Mouse (Mus musculus) A20 (cell line): ENCODE data around the gene Prss35.
A peak's percentile ranks its signal among the peaks of the same experiment; 100 is the strongest.

Source experiments
- DNase-seq: peaks from one replicate; pipeline ENCODE4 v3.0.0-alpha.2; 2011; ENCODE audit warnings: low read depth, low spot score

Prss35 gene

DNA sequence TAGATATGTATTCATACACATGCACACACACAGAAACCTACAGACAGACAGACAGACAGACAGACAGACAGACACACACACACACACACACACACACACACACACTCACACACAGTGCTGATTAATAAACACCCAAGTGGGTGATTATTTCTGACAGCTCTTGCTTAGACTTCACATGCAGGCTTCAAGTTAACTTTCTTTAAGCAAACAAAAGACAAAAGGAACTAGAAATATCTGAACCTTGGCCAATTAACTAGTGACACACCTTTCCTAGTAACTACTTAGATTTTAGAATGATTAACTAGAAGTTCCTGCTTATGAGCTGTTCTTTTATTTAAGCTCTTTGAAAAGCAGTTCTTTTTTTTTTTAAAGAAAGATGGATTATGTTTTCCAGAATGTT lies 9.1 kb upstream of the Prss35 start:
- no peak for DNase-seq

GRCm38 (mm10) chr9:86734795-86735194 lies 8.7 kb upstream of the Prss35 start:
- DNase-seq, result no peak

GRCm38 (mm10) chr9:86736991-86737390 lies 6.5 kb upstream of the Prss35 start:
- no peak for DNase-seq

DNA sequence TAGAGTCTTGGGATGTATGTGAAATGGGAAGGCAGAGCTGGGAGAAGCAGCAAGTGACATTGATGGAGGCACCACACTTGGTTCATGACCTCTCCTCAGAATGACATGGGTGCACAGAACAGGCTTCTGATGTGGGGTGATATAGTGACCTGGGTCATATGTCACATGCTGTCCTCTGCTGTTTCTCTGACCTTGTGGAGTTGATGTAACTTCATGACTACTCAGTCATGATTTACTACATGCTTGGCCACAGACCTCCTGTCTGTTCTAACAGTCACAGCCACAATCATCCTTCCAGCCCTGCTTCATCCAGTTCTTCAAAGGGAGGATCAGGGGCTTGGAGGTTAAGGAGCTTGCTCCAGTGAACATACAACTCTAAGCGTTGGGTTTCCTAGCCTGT lies 5.4 kb upstream of the Prss35 start:
- no peak for DNase-seq

DNA sequence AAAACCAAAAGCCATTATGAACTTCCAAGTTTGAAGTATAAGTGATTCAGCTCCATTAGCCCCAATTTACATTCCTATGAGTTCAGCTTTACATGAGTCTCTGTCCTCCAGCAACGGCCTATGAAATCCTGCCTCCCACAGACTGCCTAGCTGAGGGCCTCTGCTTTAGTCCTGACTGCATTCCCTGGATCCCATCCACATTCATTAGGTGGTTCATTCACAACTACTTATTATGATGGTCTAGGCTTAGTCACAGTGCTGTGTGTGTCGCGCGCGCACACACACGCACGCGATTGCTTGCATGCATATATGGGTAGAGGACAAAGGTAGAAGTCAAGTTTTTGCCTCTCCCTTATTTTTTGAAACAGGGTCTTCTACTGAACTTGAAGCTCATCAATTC lies 4.6 kb upstream of the Prss35 start:
- DNase-seq, result no peak

DNA sequence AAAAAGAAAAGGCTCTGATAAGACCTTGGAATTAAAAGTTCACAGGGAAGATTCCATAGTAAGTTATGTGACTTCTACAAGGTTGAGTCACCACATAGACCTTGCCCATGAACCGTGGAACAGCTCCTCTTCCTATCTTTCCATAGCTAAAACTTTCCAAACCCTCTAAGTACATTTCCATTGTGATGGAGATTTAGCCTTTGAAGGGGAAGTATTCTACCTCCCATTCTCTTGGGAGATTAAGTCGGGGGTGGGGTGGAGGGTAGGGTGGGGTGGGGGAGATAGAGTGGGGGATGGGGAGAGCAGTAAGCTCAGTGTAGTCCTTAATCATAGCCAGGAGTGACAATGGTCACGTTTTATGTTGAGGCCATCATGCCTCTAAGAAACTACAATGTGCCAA lies 3.5 kb upstream of the Prss35 start:
- DNase-seq, result no peak

- DNase-seq, result no peak
Observed at GRCm38 (mm10) chr9:86744041-86744440, 592 bp downstream of the Prss35 start.

DNA sequence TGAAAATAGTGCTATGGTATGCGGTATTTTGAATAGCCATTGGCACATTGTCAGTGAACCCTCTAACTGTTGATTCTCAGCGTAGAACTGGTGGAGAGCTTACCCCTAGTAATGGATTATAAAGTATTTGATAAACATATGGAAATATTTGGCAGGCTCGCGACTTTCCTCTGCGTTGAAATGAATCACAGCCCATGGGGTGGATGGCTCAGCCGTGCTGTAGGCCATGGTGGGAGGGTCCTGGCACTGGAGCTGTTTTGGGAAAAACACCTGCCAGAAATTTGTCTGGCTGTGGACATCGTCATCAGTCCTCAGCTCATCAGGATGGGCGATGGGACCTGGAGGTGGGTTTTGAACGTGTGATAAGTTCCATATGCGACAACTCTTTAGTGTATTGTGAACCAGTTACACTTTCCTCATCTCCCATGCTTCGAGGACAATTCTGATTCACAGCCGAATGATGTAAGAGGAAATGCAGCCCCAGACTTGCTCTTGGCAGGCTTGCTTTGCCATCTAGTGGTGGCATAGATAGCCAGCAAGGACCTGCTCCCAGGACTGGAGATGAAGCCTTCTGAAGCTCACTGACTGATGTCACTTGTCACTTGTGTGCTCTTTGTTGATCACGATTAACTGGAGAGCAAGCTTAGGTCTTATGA lies 2.6 kb downstream of the Prss35 start:
- DNase-seq, result peak; percentile 47

DNA sequence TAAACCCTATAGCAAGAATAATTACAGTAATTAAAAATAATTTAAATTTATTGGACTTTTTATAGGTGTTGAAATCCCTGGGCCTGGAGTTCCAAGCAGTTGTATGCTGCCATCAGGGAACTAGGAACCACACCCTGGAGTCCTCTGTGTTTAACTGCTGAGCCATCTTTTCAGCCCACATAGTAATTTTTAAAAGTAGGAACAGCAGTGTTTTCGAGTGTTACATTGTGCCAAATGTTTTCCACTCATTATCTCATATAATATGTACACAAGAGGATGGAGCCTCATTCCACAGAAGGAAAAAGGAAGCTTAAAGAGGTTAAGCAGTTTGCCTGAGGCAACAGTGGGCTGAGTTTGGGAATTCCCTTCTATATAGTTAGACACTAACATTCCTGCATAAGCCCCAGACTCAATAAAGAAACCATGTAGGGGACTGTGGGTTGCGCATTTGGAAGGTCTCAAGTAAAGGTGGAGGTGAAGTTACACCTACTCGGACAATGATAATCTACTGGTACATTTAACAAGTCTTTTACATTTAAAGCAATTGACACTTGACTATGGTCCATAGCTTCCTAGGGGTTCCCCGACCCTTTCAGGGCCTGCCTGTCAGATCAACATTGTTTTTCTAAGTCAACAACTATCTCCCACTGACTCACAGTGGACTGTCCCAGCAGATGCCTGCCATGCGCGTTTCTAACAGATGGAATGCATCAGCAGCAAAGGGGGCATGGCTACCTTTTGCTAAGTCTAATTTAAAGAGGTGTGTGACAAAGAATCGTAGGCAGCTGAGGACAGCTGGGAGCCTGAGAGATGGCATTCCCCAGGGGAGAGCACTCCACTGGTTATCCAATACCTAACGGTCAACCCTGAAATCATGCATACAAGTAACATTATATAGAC lies 19.3 kb downstream of the Prss35 start:
- DNase-seq, result no peak

DNA sequence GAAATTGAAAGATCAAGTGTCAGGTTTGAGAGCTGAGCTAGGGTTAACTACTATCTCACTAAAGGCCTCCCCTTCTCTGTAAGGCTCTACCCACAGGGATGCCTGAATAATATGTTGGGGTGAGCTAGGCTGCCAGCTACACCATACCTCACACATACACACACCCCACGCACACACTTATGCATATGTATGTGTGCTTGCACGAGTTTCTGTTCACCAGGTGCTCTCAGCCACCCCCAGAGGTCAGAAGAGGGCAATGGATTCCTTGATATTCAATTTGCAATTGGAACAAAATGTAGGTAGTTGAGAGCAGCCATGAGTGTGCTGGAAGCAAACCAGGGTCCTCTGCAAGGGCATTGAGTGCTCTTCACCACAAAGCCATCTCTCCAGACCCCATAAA lies 20.6 kb downstream of the Prss35 start:
- DNase-seq, result no peak

- no peak for DNase-seq
Observed at GRCm38 (mm10) chr9:86766991-86767390, 23.5 kb downstream of the Prss35 start.

DNA sequence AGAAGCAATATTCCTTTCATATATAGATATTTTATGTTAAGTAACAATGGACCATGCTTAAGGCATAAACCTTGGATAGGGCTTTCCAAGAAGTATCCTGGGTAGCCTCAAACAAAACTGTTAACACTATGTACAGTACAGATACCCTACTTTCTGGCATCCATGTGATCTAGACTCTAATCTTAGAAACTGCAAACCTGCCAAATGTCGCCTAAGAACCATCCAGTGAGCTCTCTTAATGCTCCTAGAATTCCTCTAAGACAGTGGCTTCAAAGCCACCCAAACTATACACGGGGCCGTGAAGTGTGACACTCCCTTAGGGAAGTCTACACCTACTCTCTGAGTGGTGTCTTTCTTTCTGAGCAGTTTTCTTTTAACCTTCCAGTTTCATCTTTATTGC lies 29.4 kb downstream of the Prss35 start:
- no peak for DNase-seq

- DNase-seq, result no peak
Observed at GRCm38 (mm10) chr9:86773996-86774395, 30.5 kb downstream of the Prss35 start.

DNA sequence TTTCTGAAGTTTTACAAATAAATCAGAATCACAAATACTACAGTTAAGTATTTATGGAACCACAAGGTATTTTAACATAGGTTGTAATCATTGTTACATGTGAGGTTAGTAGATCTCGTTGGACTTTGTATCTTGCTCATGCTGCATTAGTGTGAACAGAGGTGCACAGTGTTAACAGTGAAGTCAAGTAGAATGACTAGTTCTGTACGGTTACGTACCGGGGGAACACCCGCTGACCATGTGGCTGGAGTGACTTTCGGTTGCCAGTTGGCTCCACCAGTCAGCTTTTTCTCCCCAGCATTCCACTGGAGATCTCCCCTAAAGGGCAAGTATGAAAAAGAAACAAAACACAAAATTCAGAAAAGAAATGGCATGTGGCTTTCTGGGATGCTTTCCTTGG lies 31.9 kb downstream of the Prss35 start:
- DNase-seq, result no peak

GRCm38 (mm10) chr9:86777309-86777708 lies 33.9 kb downstream of the Prss35 start:
- no peak for DNase-seq

DNA sequence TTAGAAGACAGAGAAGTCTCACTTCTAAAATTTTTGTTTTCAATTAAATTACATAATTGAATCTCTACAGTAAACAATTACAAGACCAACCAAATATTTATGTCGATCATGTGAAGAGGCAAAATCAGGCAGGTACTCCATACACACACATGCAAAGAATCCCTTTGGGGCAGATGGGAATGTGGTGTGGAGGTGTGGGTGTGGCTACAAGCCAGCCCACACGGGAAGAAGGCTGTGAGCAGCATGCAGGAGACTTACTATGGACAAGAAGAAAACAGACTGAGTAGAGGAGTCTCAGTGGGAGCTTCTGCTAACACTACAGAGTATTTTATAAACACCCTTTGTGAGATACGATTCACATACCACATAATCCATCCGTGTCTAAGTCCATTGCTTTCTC lies 34.8 kb downstream of the Prss35 start:
- DNase-seq, result no peak

GRCm38 (mm10) chr9:86781426-86781825 lies 38.0 kb downstream of the Prss35 start:
- no peak for DNase-seq

GRCm38 (mm10) chr9:86782836-86783235 lies 39.4 kb downstream of the Prss35 start:
- no peak for DNase-seq

- DNase-seq, result no peak
Observed at GRCm38 (mm10) chr9:86789186-86789585, 45.7 kb downstream of the Prss35 start.

GRCm38 (mm10) chr9:86791927-86792326 lies 48.5 kb downstream of the Prss35 start:
- DNase-seq, result no peak

DNA sequence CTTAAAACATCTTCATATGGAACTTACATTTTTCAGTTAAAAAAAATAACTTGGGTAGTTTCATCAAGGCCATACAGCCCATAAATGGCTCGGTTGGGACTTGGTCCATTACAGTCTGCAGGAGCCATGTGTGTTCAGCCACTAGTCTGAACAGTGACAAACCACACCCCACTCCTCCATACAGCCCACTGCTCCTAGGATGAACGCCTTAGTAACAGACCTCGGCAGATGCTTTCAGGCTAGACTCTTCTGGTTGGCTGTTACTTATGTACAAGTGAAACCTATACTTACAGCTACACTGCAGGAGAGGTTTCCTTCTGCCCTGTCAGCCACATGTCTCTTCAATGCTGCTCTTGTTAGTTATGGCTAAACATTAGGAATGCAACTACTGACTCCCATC lies 51.8 kb downstream of the Prss35 start:
- DNase-seq, result no peak

DNA sequence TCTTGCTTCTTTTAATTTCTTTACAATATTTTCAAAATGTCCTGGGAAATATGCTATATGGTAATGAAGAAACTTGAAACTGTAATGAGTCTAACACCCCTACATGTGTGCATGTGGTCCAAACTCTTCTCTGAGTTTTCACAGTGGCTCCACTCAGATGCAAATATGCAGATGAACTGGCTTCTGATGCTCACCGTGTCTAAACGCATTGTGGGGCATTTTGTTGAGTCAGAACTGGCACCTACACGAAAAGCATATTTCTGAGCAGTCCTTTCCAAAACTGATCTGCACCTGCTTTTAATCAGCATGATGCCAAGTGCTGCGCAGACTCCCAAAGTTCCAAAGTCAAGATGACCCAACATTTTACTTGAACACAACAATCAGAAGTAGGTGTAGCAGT lies 54.1 kb downstream of the Prss35 start:
- no peak for DNase-seq

- no peak for DNase-seq
Observed at GRCm38 (mm10) chr9:86798129-86798528, 54.7 kb downstream of the Prss35 start.
